Mouse (Mus musculus) intestine, embryonic 15.5 days (tissue): ENCODE data around the gene Sgsm1. TPM values are rescaled to one million over a fixed set of nuclear protein-coding genes. Genes with fewer than 3 reads are reported as not detected.

Source experiments
- ATAC-seq: fragments of 200-750 bp; cut with Nextera tagmentation; 2 replicates; pipeline ENCODE4 v1.8.0; 2017; ENCODE audit warnings: moderate TSS enrichment, moderate library complexity
- H3K27ac ChIP-seq: fragments of 300-500 bp; sonication (generic); 2 replicates; pipeline ENCODE4 v1.5.1; 2015; ENCODE audit warnings: mild to moderate bottlenecking, inconsistent platforms
- H3K27me3 ChIP-seq: fragments of 300-500 bp; sonication (generic); replicated peaks from 2 replicates; pipeline ENCODE4 v1.6.1; 2015; ENCODE audit warnings: inconsistent platforms
- H3K36me3 ChIP-seq: fragments of 300-500 bp; sonication (generic); 2 replicates; pipeline ENCODE4 v1.6.1; 2015; ENCODE audit warnings: inconsistent platforms
- H3K4me1 ChIP-seq: fragments of 300-500 bp; sonication (generic); replicated peaks from 2 replicates; pipeline ENCODE4 v1.6.1; 2015; ENCODE audit warnings: inconsistent platforms
- H3K4me2 ChIP-seq: fragments of 300-500 bp; sonication (generic); replicated peaks from 2 replicates; pipeline ENCODE4 v1.6.1; 2015; ENCODE audit warnings: mild to moderate bottlenecking, inconsistent platforms
- H3K4me3 ChIP-seq: fragments of 300-500 bp; sonication (generic); replicated peaks from 2 replicates; pipeline ENCODE4 v1.5.1; 2015; ENCODE audit warnings: inconsistent platforms
- H3K9ac ChIP-seq: fragments of 300-500 bp; sonication (generic); 2 replicates; pipeline ENCODE4 v1.6.1; 2015; ENCODE audit warnings: inconsistent platforms
- H3K9me3 ChIP-seq: fragments of 300-500 bp; sonication (generic); 2 replicates; pipeline ENCODE4 v1.6.1; 2016; ENCODE audit warnings: inconsistent platforms
- WGBS: fragments of 180-500 bp; shearing (Covaris S2); methylation state at CpG from one replicate; pipeline ENCODE4 v1.1.7; 2015; 5-methylcytosine and 5-hydroxymethylcytosine counted together
- polyA plus RNA-seq: library from polyadenylated mRNA; unstranded; fragments of >200 nt; fragmentation: Nextera tagmentation; extraction: Ambion mirVana; gene quantifications from 2 replicates; pipeline ENCODE4 v1.2.1, GENCODE M21; 2015

Gene Sgsm1
- polyA plus RNA-seq, 1 experiment from 2014 or later = 9.6 TPM

- Histone ChIP-seq H3K4me2 (no peak overlapping the region), H3K4me3 (no peak overlapping the region), H3K9ac (no peak overlapping the region), H3K4me1 (no peaks in the 10 kb centered on the region), H3K27ac (0 out of 2 replicates have a peak overlapping the region, but pooled peaks have one; percentile 22), H3K27me3 (no peaks in the 10 kb centered on the region), H3K36me3 (no peaks in the 10 kb centered on the region), H3K9me3 (no peaks in the 10 kb centered on the region)
- 59% methylated on average over 11 of the region's 11 CpGs for WGBS
- ATAC-seq = peak; percentile 29; the same call in 1 of the 2 replicates
Observed at GRCm38 (mm10) chr5:113271207-113271811, 39.3 kb downstream of the Sgsm1 start.

- Histone ChIP-seq H3K9me3 (no peaks in the 10 kb centered on the region), H3K4me2 (no peak overlapping the region), H3K36me3 (no peaks in the 10 kb centered on the region), H3K4me3 (no peak overlapping the region), H3K4me1 (no peaks in the 10 kb centered on the region), H3K27me3 (no peaks in the 10 kb centered on the region), H3K9ac (no peak overlapping the region), H3K27ac (no peak overlapping the region)
- no peak for ATAC-seq
- 87% methylated on average over 3 of the region's 3 CpGs for WGBS
Observed at GRCm38 (mm10) chr5:113270043-113270442, 40.5 kb downstream of the Sgsm1 start.

- no peak overlapping the region for H3K4me3 ChIP-seq
- no peak overlapping the region for H3K9ac ChIP-seq
- no peaks in the 10 kb centered on the region for H3K36me3 ChIP-seq
- no peaks in the 10 kb centered on the region for H3K4me1 ChIP-seq
- no peaks in the 10 kb centered on the region for H3K27me3 ChIP-seq
- ATAC-seq = no peak
- H3K27ac ChIP-seq = no peak overlapping the region
- H3K9me3 ChIP-seq = no peaks in the 10 kb centered on the region
- H3K4me2 ChIP-seq = no peak overlapping the region
Observed at GRCm38 (mm10) chr5:113268246-113268645, 42.3 kb downstream of the Sgsm1 start.

- no peaks in the 10 kb centered on the region for H3K4me1 ChIP-seq
- H3K4me2 ChIP-seq = no peak overlapping the region
- no peak overlapping the region for H3K9ac ChIP-seq
- no peak overlapping the region for H3K27ac ChIP-seq
- no peaks in the 10 kb centered on the region for H3K36me3 ChIP-seq
- no peak overlapping the region for H3K4me3 ChIP-seq
- no peaks in the 10 kb centered on the region for H3K27me3 ChIP-seq
- H3K9me3 ChIP-seq = no peaks in the 10 kb centered on the region
- no peak for ATAC-seq
- 74% methylated on average over 8 of the region's 8 CpGs for WGBS
Observed at GRCm38 (mm10) chr5:113265637-113266036, 44.9 kb downstream of the Sgsm1 start.

GRCm38 (mm10) chr5:113250806-113251205 lies 59.8 kb downstream of the Sgsm1 start:
- Histone ChIP-seq H3K9ac (no peak overlapping the region), H3K27ac (no peak overlapping the region), H3K27me3 (no peaks in the 10 kb centered on the region), H3K4me2 (no peak overlapping the region), H3K4me3 (no peak overlapping the region), H3K9me3 (no peaks in the 10 kb centered on the region), H3K36me3 (no peaks in the 10 kb centered on the region), H3K4me1 (no peaks in the 10 kb centered on the region)
- ATAC-seq = no peak
- 94% methylated on average over 11 of the region's 11 CpGs for WGBS

- no peak for ATAC-seq
- no peak overlapping the region for H3K27ac ChIP-seq
- 66% methylated on average over 8 of the region's 8 CpGs for WGBS
Observed at GRCm38 (mm10) chr5:113249263-113249930, 61.2 kb downstream of the Sgsm1 start.

GRCm38 (mm10) chr5:113230196-113230595 lies 80.4 kb downstream of the Sgsm1 start:
- no peak overlapping the region for H3K4me3 ChIP-seq
- peak; percentile 73 for ATAC-seq
- WGBS = 56% methylated on average over 5 of the region's 5 CpGs

More at GRCm38 (mm10) chr5:113249263-113249930, 61.2 kb downstream of the Sgsm1 start:
- H3K27me3 ChIP-seq = no peaks in the 10 kb centered on the region
- H3K4me3 ChIP-seq = no peak overlapping the region
- H3K4me2 ChIP-seq = no peak overlapping the region
- no peaks in the 10 kb centered on the region for H3K36me3 ChIP-seq
- H3K9ac ChIP-seq = no peak overlapping the region
- H3K4me1 ChIP-seq = no peaks in the 10 kb centered on the region
- H3K9me3 ChIP-seq = no peaks in the 10 kb centered on the region

GRCm38 (mm10) chr5:113226632-113227102 lies 83.9 kb downstream of the Sgsm1 start, which contains the start of gene Tmem211:
TSS of gene Tmem211 (plus strand) at chr5:113226909.
- Histone ChIP-seq H3K4me2 (peak within 1 kb of the TSS; percentile 53), H3K36me3 (no peaks in the 10 kb centered on the region), H3K4me1 (peaks cover 3% of the 10 kb centered on the region; the same call in 1 of the 2 replicates), H3K27ac (0 out of 2 replicates have a peak within 1 kb of the TSS, but pooled peaks have one; percentile 20), H3K27me3 (no peaks in the 10 kb centered on the region), H3K9me3 (no peaks in the 10 kb centered on the region), H3K4me3 (peak within 1 kb of the TSS; percentile 6; the same call in 1 of the 2 replicates), H3K9ac (no peak within 1 kb of the TSS)
- peak; percentile 81 for ATAC-seq
- WGBS = 0% methylated on average over 13 of the region's 13 CpGs

More at GRCm38 (mm10) chr5:113230196-113230595, 80.4 kb downstream of the Sgsm1 start:
- Histone ChIP-seq H3K27me3 (no peaks in the 10 kb centered on the region), H3K36me3 (no peaks in the 10 kb centered on the region), H3K9ac (no peak overlapping the region), H3K4me2 (no peak overlapping the region), H3K27ac (0 out of 2 replicates have a peak overlapping the region, but pooled peaks have one; percentile 13), H3K4me1 (peaks cover 3% of the 10 kb centered on the region; the same call in 1 of the 2 replicates), H3K9me3 (no peaks in the 10 kb centered on the region)

GRCm38 (mm10) chr5:113225686-113226435 lies 84.7 kb downstream of the Sgsm1 start:
- Histone ChIP-seq H3K27ac (0 out of 2 replicates have a peak overlapping the region, but pooled peaks have one; percentile 20), H3K9ac (no peak overlapping the region)

GRCm38 (mm10) chr5:113225271-113225670 lies 85.3 kb downstream of the Sgsm1 start:
- WGBS = 24% methylated on average over 10 of the region's 10 CpGs
- no peak overlapping the region for H3K4me2 ChIP-seq
- no peaks in the 10 kb centered on the region for H3K9me3 ChIP-seq
- ATAC-seq = no peak
- no peak overlapping the region for H3K9ac ChIP-seq
- H3K4me3 ChIP-seq = no peak overlapping the region
- H3K36me3 ChIP-seq = no peaks in the 10 kb centered on the region
- H3K4me1 ChIP-seq = peaks cover 3% of the 10 kb centered on the region; the same call in 1 of the 2 replicates
- no peaks in the 10 kb centered on the region for H3K27me3 ChIP-seq
- no peak overlapping the region for H3K27ac ChIP-seq

More at GRCm38 (mm10) chr5:113225686-113226435, 84.7 kb downstream of the Sgsm1 start:
- Histone ChIP-seq H3K27me3 (no peaks in the 10 kb centered on the region), H3K4me1 (peaks cover 3% of the 10 kb centered on the region; the same call in 1 of the 2 replicates), H3K9me3 (no peaks in the 10 kb centered on the region), H3K36me3 (no peaks in the 10 kb centered on the region), H3K4me3 (0 out of 2 replicates have a peak overlapping the region, but pooled peaks have one; percentile 6), H3K4me2 (peak overlapping the region; percentile 53)
- ATAC-seq = no peak
- 23% methylated on average over 25 of the region's 25 CpGs for WGBS

GRCm38 (mm10) chr5:113223888-113224287 lies 86.7 kb downstream of the Sgsm1 start:
- H3K4me3 ChIP-seq = no peak overlapping the region
- peaks cover 11% of the 10 kb centered on the region for H3K4me1 ChIP-seq
- no peaks in the 10 kb centered on the region for H3K36me3 ChIP-seq
- WGBS = 42% methylated on average over 4 of the region's 4 CpGs
- H3K9me3 ChIP-seq = no peaks in the 10 kb centered on the region
- no peak overlapping the region for H3K27ac ChIP-seq
- no peak overlapping the region for H3K4me2 ChIP-seq
- no peaks in the 10 kb centered on the region for H3K27me3 ChIP-seq
- no peak overlapping the region for H3K9ac ChIP-seq
- no peak for ATAC-seq
